Mouse (Mus musculus): ENCODE measurements at regions not wholly inside any gene's neighbourhood (a gene's known extent, or its start where the extent isn't known, plus 50 kb on each side); places are given as distances from the start of the nearest gene placed in this dataset.

GRCm38 (mm10) chr12:26071610-26072009, 343.4 kb downstream of the Rnf144a start:
- Histone ChIP-seq H3K27ac (ENCODE audit: insufficient read depth, low read depth) (no peak overlapping the region), H3K9ac (ENCODE audit: insufficient read depth, low read depth) (no peak overlapping the region), H3K4me1 (ENCODE audit: control insufficient read depth in 1 of 2, insufficient read depth in 2 of 2) (peaks cover 0 to 10% of the 10 kb centered on the region in 2 experiments; a peak in 2 of 4 replicates), H3K9me3 (replicated peaks; ENCODE audit: low read length) (no peaks in the 10 kb centered on the region), H3K79me2 (replicated peaks; ENCODE audit: control insufficient read depth, extremely low read depth, insufficient read depth, poor library complexity, severe bottlenecking) (no peaks in the 10 kb centered on the region), H3K4me3 (replicated peaks in 1 of 3; ENCODE audit: low read depth in 2 of 3, low read length in 2 of 3, poor library complexity in 1 of 3) (no peak overlapping the region), H3K4me2 (ENCODE audit: insufficient read depth, low read depth, poor library complexity, severe bottlenecking) (peak overlapping the region; percentile 71; the same call in 1 of the 2 replicates), H3K27me3 (replicated peaks) (no peaks in the 10 kb centered on the region), H3K36me3 (replicated peaks in 1 of 2; ENCODE audit: control insufficient read depth in 1 of 2, insufficient read depth in 1 of 2, low read length in 1 of 2) (no peaks in the 10 kb centered on the region)
- dilution Hi-C loops (cut with MboI; ENCODE audit: extremely low pct_ligation_motif_present, extremely low pct_unique_long_range_greater_than_20kb, low sequenced_read_pairs) (no loop called here), in situ Hi-C loops (cut with MboI; ENCODE audit: low pct_ligation_motif_present, low pct_unique_long_range_greater_than_20kb, low sequenced_read_pairs) (loop anchor here (10.0 kb wide), 1 partner anchor 977 kb away; the partner anchor contains the start of gene Id2)
- peak; percentile 56 for DNase-seq (ENCODE audit: extremely low read depth)
- TF ChIP-seq RAD21 (IDR thresholded peaks at IDR 0.05; ENCODE audit: low read depth, low read length) (peak; percentile 84), CTCF (conservative IDR thresholded peaks at IDR 0.05 in 1 of 2, IDR thresholded peaks at IDR 0.05 in 1 of 2; ENCODE audit: low read depth in 2 of 2, low read length in 2 of 2) (peak; percentile 47 to 79), MEF2A (IDR thresholded peaks at IDR 0.05; ENCODE audit: borderline replicate concordance, low read depth, low read length) (no peak), USF1 (IDR thresholded peaks at IDR 0.05; ENCODE audit: low read depth, low read length) (no peak), SMC3 (IDR thresholded peaks at IDR 0.05; ENCODE audit: low read depth, low read length) (peak; percentile 76), ZC3H11A (IDR thresholded peaks at IDR 0.05; ENCODE audit: low read depth, low read length) (0 out of 2 replicates have a peak, but pooled peaks have one; percentile 7)

- no peak overlapping the region for H3K27ac ChIP-seq (ENCODE audit: insufficient read depth, low read depth)
- no peak overlapping the region for H3K9ac ChIP-seq (ENCODE audit: insufficient read depth, low read depth)
- no peaks in the 10 kb centered on the region for H3K36me3 ChIP-seq (replicated peaks in 1 of 2; ENCODE audit: control insufficient read depth in 1 of 2, insufficient read depth in 1 of 2, low read length in 1 of 2)
- no peak for DNase-seq (ENCODE audit: extremely low read depth)
- H3K4me1 ChIP-seq (ENCODE audit: control insufficient read depth in 1 of 2, insufficient read depth in 2 of 2): peaks cover 0 to 10% of the 10 kb centered on the region in 2 experiments; a peak in 2 of 4 replicates
- TF ChIP-seq CTCF (conservative IDR thresholded peaks at IDR 0.05 in 1 of 2, IDR thresholded peaks at IDR 0.05 in 1 of 2; ENCODE audit: low read depth in 2 of 2, low read length in 2 of 2) (no peak), MYC (IDR thresholded peaks at IDR 0.05; ENCODE audit: low read depth, low read length) (no peak), NELFE (IDR thresholded peaks at IDR 0.05; ENCODE audit: low read depth, low read length) (no peak), MAZ (IDR thresholded peaks at IDR 0.05; ENCODE audit: low read depth, low read length) (no peak)
- no peak overlapping the region for H3K4me3 ChIP-seq (replicated peaks in 1 of 3; ENCODE audit: low read depth in 2 of 3, low read length in 2 of 3, poor library complexity in 1 of 3)
- dilution Hi-C loops (cut with MboI; ENCODE audit: extremely low pct_ligation_motif_present, extremely low pct_unique_long_range_greater_than_20kb, low sequenced_read_pairs): no loop called here
- no peaks in the 10 kb centered on the region for H3K9me3 ChIP-seq (replicated peaks; ENCODE audit: low read length)
- H3K79me2 ChIP-seq (replicated peaks; ENCODE audit: control insufficient read depth, extremely low read depth, insufficient read depth, poor library complexity, severe bottlenecking): no peaks in the 10 kb centered on the region
- no peak overlapping the region for H3K4me2 ChIP-seq (ENCODE audit: insufficient read depth, low read depth, poor library complexity, severe bottlenecking)
- H3K27me3 ChIP-seq (replicated peaks): no peaks in the 10 kb centered on the region
- in situ Hi-C loops (cut with MboI; ENCODE audit: low pct_ligation_motif_present, low pct_unique_long_range_greater_than_20kb, low sequenced_read_pairs): no loop called here
Measured at GRCm38 (mm10) chr12:26068685-26069008, 346.4 kb downstream of the Rnf144a start.

GRCm38 (mm10) chr12:26067866-26068684, 347.0 kb downstream of the Rnf144a start:
- peaks cover 0 to 10% of the 10 kb centered on the region in 2 experiments; a peak in 2 of 4 replicates for H3K4me1 ChIP-seq (ENCODE audit: control insufficient read depth in 1 of 2, insufficient read depth in 2 of 2)
- H3K27me3 ChIP-seq (replicated peaks): no peaks in the 10 kb centered on the region
- no peaks in the 10 kb centered on the region for H3K79me2 ChIP-seq (replicated peaks; ENCODE audit: control insufficient read depth, extremely low read depth, insufficient read depth, poor library complexity, severe bottlenecking)
- peak; percentile 21 for DNase-seq (ENCODE audit: extremely low read depth)
- in situ Hi-C loops (cut with MboI; ENCODE audit: low pct_ligation_motif_present, low pct_unique_long_range_greater_than_20kb, low sequenced_read_pairs): no loop called here
- H3K4me2 ChIP-seq (ENCODE audit: insufficient read depth, low read depth, poor library complexity, severe bottlenecking): no peak overlapping the region
- H3K9ac ChIP-seq (ENCODE audit: insufficient read depth, low read depth): no peak overlapping the region
- H3K36me3 ChIP-seq (replicated peaks in 1 of 2; ENCODE audit: control insufficient read depth in 1 of 2, insufficient read depth in 1 of 2, low read length in 1 of 2): no peaks in the 10 kb centered on the region
- no peak overlapping the region for H3K4me3 ChIP-seq (replicated peaks in 1 of 3; ENCODE audit: low read depth in 2 of 3, low read length in 2 of 3, poor library complexity in 1 of 3)
- no peak overlapping the region for H3K27ac ChIP-seq (ENCODE audit: insufficient read depth, low read depth)
- dilution Hi-C loops (cut with MboI; ENCODE audit: extremely low pct_ligation_motif_present, extremely low pct_unique_long_range_greater_than_20kb, low sequenced_read_pairs): no loop called here
- no peaks in the 10 kb centered on the region for H3K9me3 ChIP-seq (replicated peaks; ENCODE audit: low read length)
- no peak for TF ChIP-seq MYC (IDR thresholded peaks at IDR 0.05; ENCODE audit: low read depth, low read length)
- no peak for TF ChIP-seq USF2 (conservative IDR thresholded peaks at IDR 0.05; ENCODE audit: low read depth, low read length)
- TF ChIP-seq HCFC1 (IDR thresholded peaks at IDR 0.05; ENCODE audit: low read depth, low read length): no peak
- no peak for TF ChIP-seq RAD21 (IDR thresholded peaks at IDR 0.05; ENCODE audit: low read depth, low read length)
- TF ChIP-seq JUN (IDR thresholded peaks at IDR 0.05; ENCODE audit: insufficient read depth, low read depth, low read length): no peak
- no peak for TF ChIP-seq MXI1 (IDR thresholded peaks at IDR 0.05; ENCODE audit: low read depth, low read length)
- no peak for TF ChIP-seq NELFE (IDR thresholded peaks at IDR 0.05; ENCODE audit: low read depth, low read length)
- no peak for TF ChIP-seq CHD2 (IDR thresholded peaks at IDR 0.05; ENCODE audit: low read length)
- no peak for TF ChIP-seq IRF4 (IDR thresholded peaks at IDR 0.05; ENCODE audit: low read depth, low read length)
- TF ChIP-seq MEF2A (IDR thresholded peaks at IDR 0.05; ENCODE audit: borderline replicate concordance, low read depth, low read length): no peak
- TF ChIP-seq KAT2A (IDR thresholded peaks at IDR 0.05; ENCODE audit: insufficient replicate concordance, low read length): no peak
- no peak for TF ChIP-seq SMC3 (IDR thresholded peaks at IDR 0.05; ENCODE audit: low read depth, low read length)
- no peak for TF ChIP-seq MAFK (IDR thresholded peaks at IDR 0.05; ENCODE audit: insufficient replicate concordance, low read length)
- TF ChIP-seq BHLHE40 (IDR thresholded peaks at IDR 0.05; ENCODE audit: low read depth, low read length): no peak
- no peak for TF ChIP-seq MAZ (IDR thresholded peaks at IDR 0.05; ENCODE audit: low read depth, low read length)
- no peak for TF ChIP-seq TCF12 (IDR thresholded peaks at IDR 0.05; ENCODE audit: low read depth, low read length)
- TF ChIP-seq ELF1 (IDR thresholded peaks at IDR 0.05; ENCODE audit: low read depth, low read length): no peak
- TF ChIP-seq RCOR1 (conservative IDR thresholded peaks at IDR 0.05; ENCODE audit: low read depth, low read length): no peak
- no peak for TF ChIP-seq E2F4 (IDR thresholded peaks at IDR 0.05; ENCODE audit: insufficient replicate concordance, low read depth, low read length)
